ENCODE assay signal across 26 mouse cellular contexts in genomic region chr10:125371451-125371850, GRCm38 (mm10). TPM values are rescaled to one million over a fixed set of nuclear protein-coding genes. Genes with fewer than 3 reads are reported as not detected.
DNase-seq lines count a peak whose midpoint lies in the region; ATAC-seq and TF ChIP-seq lines count a peak whose summit lies in the region.
"Had no signal": no experiment of that assay in that cellular context is flagged by ENCODE, and none has a peak within 500 bp of the region (broad histone marks: within the 10 kb centered on the region; RNA-seq: fewer than 3 reads in every experiment).

No protein-coding gene starts in this region.

- H3K9me3 ChIP-seq in forebrain, embryonic 14.5 days (replicated peaks; ENCODE audit: control insufficient read depth, low read length), result no peaks in the 10 kb centered on the region
- H3K9me3 ChIP-seq in forebrain, embryonic 11.5 days (ENCODE audit: control insufficient read depth, low read length), result no peaks in the 10 kb centered on the region
- no peaks in the 10 kb centered on the region for H3K9me3 ChIP-seq in hindbrain, postnatal 0 days (ENCODE audit: low read length)
- no peaks in the 10 kb centered on the region for H3K9me3 ChIP-seq in hindbrain, embryonic 12.5 days (replicated peaks)
- H3K9me3 ChIP-seq in megakaryocyte, embryonic 14.5 days, result peaks cover 7% of the 10 kb centered on the region
- H3K9me3 ChIP-seq: embryonic facial prominence, embryonic 13.5 days; heart, embryonic 12.5 days; hindbrain, embryonic 15.5 days; liver, embryonic 15.5 days; neural tube, embryonic 13.5 days had no signal

- H3K4me3 ChIP-seq in forebrain, embryonic 14.5 days (ENCODE audit: low read depth, low read length), result no peak overlapping the region
- H3K4me3 ChIP-seq in forebrain, embryonic 11.5 days (ENCODE audit: low read depth, low read length), result no peak overlapping the region
- H3K4me3 ChIP-seq in hindbrain, postnatal 0 days (ENCODE audit: low read length), result no peak overlapping the region
- no peak overlapping the region for H3K4me3 ChIP-seq in hindbrain, embryonic 12.5 days
- peak overlapping the region; percentile 28 for H3K4me3 ChIP-seq in megakaryocyte, embryonic 14.5 days (replicated peaks)
- H3K4me3 ChIP-seq: embryonic facial prominence, embryonic 13.5 days; heart, embryonic 12.5 days; hindbrain, embryonic 15.5 days; left cerebral cortex, adult 2 months; liver, embryonic 15.5 days; myocyte; neural tube, embryonic 13.5 days had no signal

- H3K4me2 ChIP-seq in forebrain, embryonic 14.5 days (ENCODE audit: low read length), result no peak overlapping the region
- no peak overlapping the region for H3K4me2 ChIP-seq in forebrain, embryonic 11.5 days (ENCODE audit: low read depth, low read length, severe bottlenecking)
- H3K4me2 ChIP-seq in hindbrain, postnatal 0 days (ENCODE audit: low read depth, low read length), result no peak overlapping the region
- no peak overlapping the region for H3K4me2 ChIP-seq in hindbrain, embryonic 12.5 days (replicated peaks)
- H3K4me2 ChIP-seq: embryonic facial prominence, embryonic 13.5 days; heart, embryonic 12.5 days; hindbrain, embryonic 15.5 days; liver, embryonic 15.5 days; neural tube, embryonic 13.5 days had no signal

- H3K27ac ChIP-seq in forebrain, embryonic 14.5 days (ENCODE audit: low read depth, low read length), result no peak overlapping the region
- H3K27ac ChIP-seq in forebrain, embryonic 11.5 days (ENCODE audit: low read depth, low read length), result no peak overlapping the region
- H3K27ac ChIP-seq in hindbrain, postnatal 0 days, result no peak overlapping the region
- H3K27ac ChIP-seq in hindbrain, embryonic 12.5 days, result no peak overlapping the region
- H3K27ac ChIP-seq: embryonic facial prominence, embryonic 13.5 days; hindbrain, embryonic 15.5 days; left cerebral cortex, adult 2 months; liver, embryonic 15.5 days; neural tube, embryonic 13.5 days had no signal

- no peaks in the 10 kb centered on the region; the same call in 1 of the 2 replicates for H3K4me1 ChIP-seq in forebrain, embryonic 14.5 days (ENCODE audit: control insufficient read depth, insufficient read depth, low read length)
- H3K4me1 ChIP-seq in forebrain, embryonic 11.5 days (replicated peaks; ENCODE audit: control insufficient read depth, insufficient read depth, low read length), result no peaks in the 10 kb centered on the region
- no peaks in the 10 kb centered on the region for H3K4me1 ChIP-seq in hindbrain, postnatal 0 days (ENCODE audit: insufficient read depth, low read length)
- H3K4me1 ChIP-seq in hindbrain, embryonic 12.5 days, result no peaks in the 10 kb centered on the region
- H3K4me1 ChIP-seq in megakaryocyte, embryonic 14.5 days, result peaks cover 5% of the 10 kb centered on the region; the same call in 1 of the 2 replicates
- H3K4me1 ChIP-seq: embryonic facial prominence, embryonic 13.5 days; heart, embryonic 12.5 days; hindbrain, embryonic 15.5 days; liver, embryonic 15.5 days had no signal

- no peaks in the 10 kb centered on the region for H3K36me3 ChIP-seq in forebrain, embryonic 14.5 days (ENCODE audit: control insufficient read depth, insufficient read depth, low read length)
- H3K36me3 ChIP-seq in forebrain, embryonic 11.5 days (ENCODE audit: control insufficient read depth, insufficient read depth, low read length), result no peaks in the 10 kb centered on the region
- H3K36me3 ChIP-seq in hindbrain, postnatal 0 days (ENCODE audit: insufficient read depth, low read length), result no peaks in the 10 kb centered on the region
- no peaks in the 10 kb centered on the region for H3K36me3 ChIP-seq in hindbrain, embryonic 12.5 days
- H3K36me3 ChIP-seq in megakaryocyte, embryonic 14.5 days (replicated peaks; ENCODE audit: low read length), result no peaks in the 10 kb centered on the region
- H3K36me3 ChIP-seq: embryonic facial prominence, embryonic 13.5 days; heart, embryonic 12.5 days; liver, embryonic 15.5 days; neural tube, embryonic 13.5 days had no signal

- no peak for TF ChIP-seq CTCF in hindbrain, postnatal 0 days (IDR thresholded peaks at IDR 0.05; ENCODE audit: low read depth)

- H3K27me3 ChIP-seq in forebrain, embryonic 14.5 days (replicated peaks; ENCODE audit: control insufficient read depth, insufficient read depth, low read length), result no peaks in the 10 kb centered on the region
- H3K27me3 ChIP-seq in forebrain, embryonic 11.5 days (ENCODE audit: control insufficient read depth, insufficient read depth, low read length), result no peaks in the 10 kb centered on the region
- H3K27me3 ChIP-seq in hindbrain, postnatal 0 days (ENCODE audit: insufficient read depth, low read length), result no peaks in the 10 kb centered on the region
- no peaks in the 10 kb centered on the region for H3K27me3 ChIP-seq in hindbrain, embryonic 12.5 days
- H3K27me3 ChIP-seq in megakaryocyte, embryonic 14.5 days (replicated peaks), result no peaks in the 10 kb centered on the region
- H3K27me3 ChIP-seq: embryonic facial prominence, embryonic 13.5 days; heart, embryonic 12.5 days; hindbrain, embryonic 15.5 days; liver, embryonic 15.5 days; neural tube, embryonic 13.5 days had no signal

- 55% methylated on average over 11 of the region's 11 CpGs for WGBS in forebrain, embryonic 14.5 days
- 88% methylated on average over 11 of the region's 11 CpGs for WGBS in forebrain, embryonic 11.5 days
- WGBS in hindbrain, postnatal 0 days, result 59% methylated on average over 11 of the region's 11 CpGs
- 88% methylated on average over 11 of the region's 11 CpGs for WGBS in hindbrain, embryonic 12.5 days

- peak; percentile 54; the same call in 1 of the 2 replicates for ATAC-seq in forebrain, embryonic 14.5 days
- no peak for ATAC-seq in forebrain, embryonic 11.5 days (replicated peaks; ENCODE audit: low FRiP score)
- ATAC-seq in hindbrain, postnatal 0 days, result no peak
- no peak for ATAC-seq in hindbrain, embryonic 12.5 days (ENCODE audit: low FRiP score)
- ATAC-seq in megakaryocyte, adult 5-6 weeks (ENCODE audit: poor library complexity, severe bottlenecking), result no peak
- no peak for ATAC-seq in inflammation-experienced regulatory T-cells, adult 6 months
- ATAC-seq: intestine, postnatal 0 days; midbrain, embryonic 16.5 days had no signal

- no peak overlapping the region for H3K9ac ChIP-seq in forebrain, embryonic 14.5 days (ENCODE audit: low read length)
- H3K9ac ChIP-seq in forebrain, embryonic 11.5 days (ENCODE audit: low read length), result no peak overlapping the region
- no peak overlapping the region for H3K9ac ChIP-seq in hindbrain, postnatal 0 days (replicated peaks; ENCODE audit: low read length)
- H3K9ac ChIP-seq in hindbrain, embryonic 12.5 days, result no peak overlapping the region
- H3K9ac ChIP-seq: embryonic facial prominence, embryonic 13.5 days; heart, embryonic 12.5 days; hindbrain, embryonic 15.5 days; liver, embryonic 15.5 days; neural tube, embryonic 13.5 days had no signal

- DNase-seq in forebrain, embryonic 14.5 days (ENCODE audit: low spot score), result peak; percentile 56
- DNase-seq in forebrain, embryonic 11.5 days (ENCODE audit: low spot score), result no peak
- DNase-seq in hindbrain, postnatal 0 days (ENCODE audit: low spot score), result peak; percentile 27
- DNase-seq: adrenal gland, postnatal 36 days; cerebellum, adult 11 months; cerebellum, postnatal 14 days; heart, postnatal 36 days; kidney, postnatal 4 days; layer of hippocampus, adult 9-11 months; lung, postnatal 14 days; retina, postnatal 1 day; right cerebral cortex, postnatal 25 days; spleen, adult 18-20 months had no signal

RNA-seq across cellular contexts. Expression of gene Slc16a7, which starts 17.8 kb away (rescaled TPM):
- 4.2 and 7.6 TPM in 2 replicates for polyA plus RNA-seq in forebrain, embryonic 14.5 days (2014; fragmentation: Nextera tagmentation; extraction: Ambion mirVana)
- 3.5 and 4.6 TPM in 2 replicates for polyA plus RNA-seq in forebrain, embryonic 11.5 days (2014; fragmentation: Nextera tagmentation; extraction: Ambion mirVana)
- total RNA-seq in hindbrain, postnatal 0 days (2014; rRNA removed), result 13.1 and 90.8 TPM in 2 replicates
- 6.8 and 7.6 TPM in 2 replicates for polyA plus RNA-seq in hindbrain, postnatal 0 days (2015; fragmentation: Nextera tagmentation; extraction: Ambion mirVana)
- 5.8 and 7.0 TPM in 2 replicates for polyA plus RNA-seq in hindbrain, embryonic 12.5 days (2016; fragmentation: Nextera tagmentation; extraction: Ambion mirVana)
- 0.25 TPM in 1 of 2 replicates, not detected in the other for polyA plus RNA-seq in megakaryocyte, embryonic 14.5 days (2012; ENCODE audit: insufficient read depth, low replicate concordance)
- total RNA-seq in megakaryocyte, adult 5-6 weeks (2015), result 22.2 and 38.4 TPM in 2 replicates
- total RNA-seq in megakaryocyte, adult 5-6 weeks (2017), result 20.6 and 24.6 TPM in 2 replicates
- polyA plus RNA-seq in inflammation-experienced regulatory T-cells, adult 6 months (2017; shearing (Covaris generic)), result under 1 TPM in 1 of 3 experiments, not detected in 2; 0.21 TPM
- polyA plus RNA-seq: myocyte had no signal
